Mouse (Mus musculus) megakaryocyte progenitor cell, adult 5-6 weeks (primary cell): Measurements from ENCODE around the gene Prkaa2. TPM values are rescaled to one million over a fixed set of nuclear protein-coding genes. Genes with fewer than 3 reads are reported as not detected.

Experiments used
- ATAC-seq: replicated peaks from 2 replicates; pipeline ENCODE4 v1.8.0; 2016; ENCODE audit warnings: mild to moderate bottlenecking, moderate TSS enrichment, inconsistent platforms; ENCODE audit not compliant: poor library complexity
- total RNA-seq, 2 experiments: library from RNA; stranded (forward) in 1 of 2; stranded (reverse) in 1 of 2; fragments of 157-497, 149-512 nt in 1 of 2; fragments of 200-1000 nt in 1 of 2; gene quantifications; 2 replicates each; pipeline versions ENCODE4 v1.2.3 to v1.2.4; 2015 to 2017

Gene Prkaa2
- total RNA-seq, 2 experiments from 2014 or later: 0.42 TPM; not detected in 1

- ATAC-seq: no peak
Observed at GRCm38 (mm10) chr4:105031104-105031503, 78.6 kb downstream of the Prkaa2 start.

- no peak for ATAC-seq
Observed at GRCm38 (mm10) chr4:105027278-105027677, 82.4 kb downstream of the Prkaa2 start.

GRCm38 (mm10) chr4:105016006-105016613 is 93.6 kb downstream of the Prkaa2 start:
- ATAC-seq: no peak

- ATAC-seq: no peak
Observed at GRCm38 (mm10) chr4:105015496-105015895, 94.2 kb downstream of the Prkaa2 start.

GRCm38 (mm10) chr4:105013718-105014117 is 96.0 kb downstream of the Prkaa2 start:
- ATAC-seq: no peak

GRCm38 (mm10) chr4:105007360-105008018 is 102.2 kb downstream of the Prkaa2 start:
- peak; percentile 79 for ATAC-seq

- ATAC-seq: 0 out of 2 replicates have a peak, but pooled peaks have one; percentile 19
Observed at GRCm38 (mm10) chr4:105004649-105005048, 105.0 kb downstream of the Prkaa2 start.

- 0 out of 2 replicates have a peak, but pooled peaks have one; percentile 26 for ATAC-seq
Observed at GRCm38 (mm10) chr4:105004135-105004534, 105.6 kb downstream of the Prkaa2 start.

- no peak for ATAC-seq
Observed at GRCm38 (mm10) chr4:105001736-105002135, 108.0 kb downstream of the Prkaa2 start.

GRCm38 (mm10) chr4:104999702-105000101 is 110.0 kb downstream of the Prkaa2 start:
- no peak for ATAC-seq

- ATAC-seq: peak; percentile 73
Observed at GRCm38 (mm10) chr4:104993140-104993874, 116.4 kb downstream of the Prkaa2 start.

- no peak for ATAC-seq
Observed at GRCm38 (mm10) chr4:104992271-104992670, 117.4 kb downstream of the Prkaa2 start.

GRCm38 (mm10) chr4:104990686-104991085 is 119.0 kb downstream of the Prkaa2 start:
- no peak for ATAC-seq

- ATAC-seq: no peak
Observed at GRCm38 (mm10) chr4:104990016-104990415, 119.7 kb downstream of the Prkaa2 start.

GRCm38 (mm10) chr4:104988709-104989108 is 121.0 kb downstream of the Prkaa2 start:
- no peak for ATAC-seq

- ATAC-seq: no peak
Observed at GRCm38 (mm10) chr4:104988102-104988501, 121.6 kb downstream of the Prkaa2 start.

GRCm38 (mm10) chr4:104987631-104988030 is 122.1 kb downstream of the Prkaa2 start:
- ATAC-seq: peak; percentile 42; the same call in 1 of the 2 replicates

- no peak for ATAC-seq
Observed at GRCm38 (mm10) chr4:104985960-104986632, 123.6 kb downstream of the Prkaa2 start.
